Mouse (Mus musculus) limb, embryonic 11.5 days (tissue): ENCODE measurements around the gene Itih1. TPM values are rescaled to one million over a fixed set of nuclear protein-coding genes. Genes with fewer than 3 reads are reported as not detected.

ENCODE experiments used
- ATAC-seq: fragments of 200-750 bp; cut with Nextera tagmentation; 2 replicates; pipeline ENCODE4 v1.8.0; 2017; ENCODE audit warnings: low read depth; ENCODE audit not compliant: insufficient number of reproducible peaks, low FRiP score, low TSS enrichment
- DNase-seq: peaks from one replicate; pipeline ENCODE4 v3.0.0-alpha.2; 2015; ENCODE audit warnings: low spot score
- H3K27ac ChIP-seq: fragments of 300-500 bp; sonication (generic); replicated peaks from 2 replicates; pipeline ENCODE4 v1.5.1; 2014; ENCODE audit warnings: low read depth, mild to moderate bottlenecking, low read length
- H3K27me3 ChIP-seq: fragments of 300-500 bp; sonication (generic); 2 replicates; pipeline ENCODE4 v1.6.1; 2014; ENCODE audit warnings: mild to moderate bottlenecking, low read length, mixed read lengths; ENCODE audit not compliant: control insufficient read depth, insufficient read depth
- H3K36me3 ChIP-seq: fragments of 300-500 bp; sonication (generic); 2 replicates; pipeline ENCODE4 v1.6.1; 2014; ENCODE audit warnings: mild to moderate bottlenecking, low read length, moderate library complexity, mixed read lengths; ENCODE audit not compliant: control insufficient read depth, insufficient read depth
- H3K4me1 ChIP-seq: fragments of 300-500 bp; sonication (generic); 2 replicates; pipeline ENCODE4 v1.6.1; 2014; ENCODE audit warnings: low read length, mixed read lengths; ENCODE audit not compliant: control insufficient read depth, insufficient read depth
- H3K4me2 ChIP-seq: fragments of 300-500 bp; sonication (generic); 2 replicates; pipeline ENCODE4 v1.6.1; 2014; ENCODE audit warnings: low read depth, mild to moderate bottlenecking, moderate library complexity; ENCODE audit not compliant: severe bottlenecking
- H3K4me3 ChIP-seq: fragments of 300-500 bp; sonication (generic); 2 replicates; pipeline ENCODE4 v1.5.1; 2014; ENCODE audit warnings: low read depth, low read length
- H3K9ac ChIP-seq: fragments of 300-500 bp; sonication (generic); 2 replicates; pipeline ENCODE4 v1.6.1; 2014; ENCODE audit warnings: mild to moderate bottlenecking, low read length
- H3K9me3 ChIP-seq: fragments of 300-500 bp; sonication (generic); 2 replicates; pipeline ENCODE4 v1.6.1; 2016; ENCODE audit warnings: low read length; ENCODE audit not compliant: control insufficient read depth
- WGBS: fragments of 180-500 bp; shearing (Covaris S2); extraction: QIAGEN DNeasy Blood & Tissue Kit; methylation state at CpG from one replicate; pipeline ENCODE4 v1.1.7; 2014; 5-methylcytosine and 5-hydroxymethylcytosine counted together
- polyA plus RNA-seq: library from polyadenylated mRNA; unstranded; fragments of >200 nt; fragmentation: Nextera tagmentation; extraction: Ambion mirVana; gene quantifications from 2 replicates; pipeline ENCODE4 v1.2.1, GENCODE M21; 2014

Itih1 gene
- polyA plus RNA-seq, 1 experiment from 2014 or later, result not detected

DNA sequence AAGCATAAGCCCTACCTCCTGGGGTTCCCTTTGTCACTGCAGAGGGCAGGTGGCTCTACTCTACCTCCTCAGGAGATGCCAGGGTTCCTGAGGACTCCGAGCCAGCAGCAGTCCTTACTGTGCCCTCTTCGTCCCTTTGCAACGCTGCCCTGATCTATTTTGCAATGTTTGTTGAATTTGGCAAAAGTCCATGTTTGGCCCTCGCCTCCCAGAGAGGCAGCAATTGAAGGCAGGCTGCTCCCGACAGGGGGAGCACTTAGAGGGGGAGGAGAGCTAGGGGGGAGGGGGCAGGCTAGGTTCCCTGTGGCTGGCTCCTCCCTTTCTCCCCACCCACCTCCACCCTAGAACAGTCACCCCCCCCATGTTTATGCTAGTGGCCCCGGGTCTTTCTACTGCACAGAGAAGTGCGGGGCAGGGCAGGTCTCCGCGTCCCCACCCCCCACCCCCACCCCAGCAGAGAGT lies 54.8 kb downstream of the Itih1 start:
- ATAC-seq (no peak), DNase-seq (no peak)
- 24% methylated on average over 9 of the region's 9 CpGs for WGBS
- H3K4me2 ChIP-seq, result no peak overlapping the region
- no peaks in the 10 kb centered on the region for H3K36me3 ChIP-seq
- no peak overlapping the region for H3K27ac ChIP-seq
- no peak overlapping the region for H3K9ac ChIP-seq
- peaks cover 3% of the 10 kb centered on the region; the same call in 1 of the 2 replicates for H3K4me1 ChIP-seq
- no peak overlapping the region for H3K4me3 ChIP-seq
- H3K9me3 ChIP-seq, result no peaks in the 10 kb centered on the region
- H3K27me3 ChIP-seq, result no peaks in the 10 kb centered on the region

GRCm38 (mm10) chr14:30886204-30886603 lies 56.9 kb downstream of the Itih1 start, which contains the start of gene Itih4:
TSS of gene Itih4 (plus strand) at chr14:30886476.
- no peaks in the 10 kb centered on the region for H3K9me3 ChIP-seq
- no peak within 1 kb of the TSS for H3K9ac ChIP-seq
- H3K27ac ChIP-seq, result no peak within 1 kb of the TSS
- H3K36me3 ChIP-seq, result no peaks in the 10 kb centered on the region
- no peak for ATAC-seq
- no peak within 1 kb of the TSS for H3K4me3 ChIP-seq
- 91% methylated on average over 3 of the region's 3 CpGs for WGBS
- no peak within 1 kb of the TSS for H3K4me2 ChIP-seq
- no peaks in the 10 kb centered on the region for H3K27me3 ChIP-seq
- DNase-seq, result no peak
- H3K4me1 ChIP-seq, result peaks cover 3% of the 10 kb centered on the region; the same call in 1 of the 2 replicates

- no peak for DNase-seq
- Histone ChIP-seq H3K36me3 (no peaks in the 10 kb centered on the region), H3K27me3 (no peaks in the 10 kb centered on the region), H3K4me3 (no peak overlapping the region), H3K9me3 (no peaks in the 10 kb centered on the region), H3K9ac (no peak overlapping the region), H3K4me2 (no peak overlapping the region), H3K27ac (no peak overlapping the region), H3K4me1 (peaks cover 3% of the 10 kb centered on the region; the same call in 1 of the 2 replicates)
- ATAC-seq, result no peak
- WGBS, result 22% methylated on average over 3 of the region's 3 CpGs
These were observed 57.8 kb downstream of the Itih1 start for GRCm38 (mm10) chr14:30885298-30885697.

DNA sequence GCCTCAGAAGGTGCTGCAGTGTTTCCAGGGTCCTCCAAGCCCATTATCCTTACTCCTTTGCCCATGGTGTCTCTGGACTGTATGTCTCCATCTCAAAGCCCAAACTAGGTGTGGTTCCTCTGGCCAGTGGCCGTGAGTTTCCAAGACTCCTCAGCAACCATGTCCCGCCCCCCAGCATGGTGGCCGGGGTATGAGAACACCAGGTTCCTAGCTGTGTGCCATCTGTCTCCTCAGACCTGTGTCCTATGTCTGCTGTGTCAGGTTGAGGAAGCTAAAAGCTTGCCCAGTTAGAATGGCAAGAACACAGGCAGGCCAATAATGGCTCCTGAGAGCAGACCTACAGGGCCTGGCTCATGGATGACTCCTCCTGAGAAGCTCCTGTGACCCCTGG lies 61.4 kb downstream of the Itih1 start:
- H3K4me3 ChIP-seq, result no peak overlapping the region
- H3K9me3 ChIP-seq, result no peaks in the 10 kb centered on the region
- H3K27ac ChIP-seq, result no peak overlapping the region
- ATAC-seq, result no peak
- H3K4me2 ChIP-seq, result no peak overlapping the region
- H3K4me1 ChIP-seq, result no peaks in the 10 kb centered on the region
- 88% methylated on average over 3 of the region's 3 CpGs for WGBS
- H3K9ac ChIP-seq, result no peak overlapping the region
- DNase-seq, result no peak
- H3K27me3 ChIP-seq, result no peaks in the 10 kb centered on the region
- H3K36me3 ChIP-seq, result no peaks in the 10 kb centered on the region

GRCm38 (mm10) chr14:30880811-30881717 lies 62.0 kb downstream of the Itih1 start:
- Histone ChIP-seq H3K4me3 (no peak overlapping the region), H3K9me3 (no peaks in the 10 kb centered on the region), H3K4me1 (no peaks in the 10 kb centered on the region), H3K4me2 (no peak overlapping the region), H3K9ac (no peak overlapping the region), H3K27ac (no peak overlapping the region), H3K36me3 (no peaks in the 10 kb centered on the region), H3K27me3 (no peaks in the 10 kb centered on the region)
- 84% methylated on average over 17 of the region's 17 CpGs for WGBS
- DNase-seq (peak; percentile 60), ATAC-seq (no peak)

- Histone ChIP-seq H3K4me2 (no peak overlapping the region), H3K4me1 (no peaks in the 10 kb centered on the region), H3K27ac (no peak overlapping the region), H3K9me3 (no peaks in the 10 kb centered on the region), H3K36me3 (no peaks in the 10 kb centered on the region), H3K4me3 (no peak overlapping the region), H3K9ac (no peak overlapping the region), H3K27me3 (no peaks in the 10 kb centered on the region)
- DNase-seq (no peak), ATAC-seq (no peak)
- WGBS, result 82% methylated on average over 8 of the region's 8 CpGs
These were observed 62.8 kb downstream of the Itih1 start for GRCm38 (mm10) chr14:30880251-30880650.

DNA sequence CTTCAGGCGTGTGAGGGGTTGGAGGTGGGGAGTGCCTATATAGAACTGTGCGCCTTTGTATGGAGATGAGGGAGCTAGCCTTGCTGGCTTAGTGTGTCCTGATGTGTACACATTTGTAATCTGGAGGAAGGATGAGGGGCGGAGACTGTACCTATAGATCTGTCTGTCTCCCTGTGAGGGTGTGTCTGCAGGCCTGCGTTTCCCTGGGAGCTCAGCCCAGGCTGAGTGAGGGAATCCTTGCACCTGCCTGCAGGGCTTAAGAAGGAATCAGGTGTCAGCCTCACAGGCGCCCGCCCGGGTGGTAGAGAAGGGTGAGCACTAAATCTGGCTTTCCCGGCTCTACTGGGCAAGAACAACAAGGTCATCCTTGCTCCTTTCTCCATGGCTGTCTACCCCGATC lies 63.3 kb downstream of the Itih1 start:
- Histone ChIP-seq H3K9ac (no peak overlapping the region), H3K4me2 (no peak overlapping the region), H3K36me3 (no peaks in the 10 kb centered on the region), H3K27ac (no peak overlapping the region), H3K27me3 (no peaks in the 10 kb centered on the region), H3K4me1 (no peaks in the 10 kb centered on the region), H3K9me3 (no peaks in the 10 kb centered on the region), H3K4me3 (no peak overlapping the region)
- 59% methylated on average over 9 of the region's 9 CpGs for WGBS
- DNase-seq, result no peak
- no peak for ATAC-seq
